Mouse (Mus musculus) ES-E14 (cell line): ENCODE data around the gene Plxdc2.

ENCODE experiments used
- CHD2 ChIP-seq: IDR thresholded peaks from 2 replicates; pipeline ENCODE4 v1.6.1; 2014; ENCODE audit warnings: mild to moderate bottlenecking, low read depth, low read length, inconsistent platforms
- HCFC1 ChIP-seq: IDR thresholded peaks from 2 replicates; pipeline ENCODE4 v1.6.1; 2012; ENCODE audit warnings: low read length, inconsistent platforms, borderline replicate concordance; ENCODE audit not compliant: insufficient read depth
- MAFK ChIP-seq: IDR thresholded peaks from 2 replicates; pipeline ENCODE4 v1.6.1; 2014; ENCODE audit warnings: mild to moderate bottlenecking, low read depth, low read length, inconsistent platforms; ENCODE audit not compliant: insufficient read depth
- ZNF384 ChIP-seq: IDR thresholded peaks from 2 replicates; pipeline ENCODE4 v1.6.1; 2012; ENCODE audit warnings: low read depth, low read length, inconsistent platforms

- TF ChIP-seq MAFK = no peak
- no peak for TF ChIP-seq ZNF384
- no peak for TF ChIP-seq CHD2
- TF ChIP-seq HCFC1 = no peak
These were observed 1.8 kb downstream of the Plxdc2 start for GRCm38 (mm10) chr2:16357946-16358345.
